Mouse (Mus musculus) C2C12 (cell line): Measurements from ENCODE around the gene Usp13. TPM values are rescaled to one million over a fixed set of nuclear protein-coding genes. Genes with fewer than 3 reads are reported as not detected.

ENCODE experiments used
- H3K27me3 ChIP-seq: one replicate; pipeline ENCODE4 v1.6.1; 2011; ENCODE audit not compliant: control insufficient read depth, insufficient read depth, insufficient read length
- H3K36me3 ChIP-seq: one replicate; pipeline ENCODE4 v1.6.1; 2011; ENCODE audit not compliant: control insufficient read depth, insufficient read depth
- H3K4me3 ChIP-seq: one replicate; pipeline ENCODE4 v1.5.1; 2011; ENCODE audit warnings: mild to moderate bottlenecking, control low read depth; ENCODE audit not compliant: poor library complexity, insufficient read depth, severe bottlenecking
- H3K79me2 ChIP-seq: one replicate; pipeline ENCODE4 v1.6.1; 2011; ENCODE audit not compliant: control insufficient read depth, insufficient read depth
- H3K79me3 ChIP-seq: one replicate; pipeline ENCODE4 v1.6.1; 2011; ENCODE audit warnings: low read depth, control low read depth
- H3ac ChIP-seq: one replicate; pipeline ENCODE3; 2011; ENCODE audit warnings: low read depth; ENCODE audit not compliant: control insufficient read depth, insufficient read length
- CEBPB ChIP-seq: IDR thresholded peaks from one replicate; pipeline ENCODE4 v1.6.1; 2011; ENCODE audit warnings: low read depth, mild to moderate bottlenecking, control low read depth, moderate library complexity
- CTCF ChIP-seq: IDR thresholded peaks from one replicate; pipeline ENCODE4 v1.5.1; 2011; ENCODE audit not compliant: control insufficient read depth, insufficient read depth, insufficient read length
- FOSL1 ChIP-seq: IDR thresholded peaks from one replicate; pipeline ENCODE4 v1.8.0; 2011; ENCODE audit warnings: mild to moderate bottlenecking, low read length; ENCODE audit not compliant: poor library complexity, insufficient read depth, severe bottlenecking
- MAX ChIP-seq: IDR thresholded peaks from one replicate; pipeline ENCODE4 v1.6.1; 2011; ENCODE audit warnings: mild to moderate bottlenecking, control low read depth
- MYOD1 ChIP-seq: IDR thresholded peaks from one replicate; pipeline ENCODE4 v1.6.1; 2011; ENCODE audit warnings: low read depth; ENCODE audit not compliant: control insufficient read depth, insufficient read length
- MYOG ChIP-seq: IDR thresholded peaks from one replicate; pipeline ENCODE4 v1.6.1; 2011; ENCODE audit not compliant: control insufficient read depth, insufficient read length; ENCODE audit errors: extremely low read depth
- USF1 ChIP-seq: IDR thresholded peaks from one replicate; pipeline ENCODE4 v1.6.1; 2011; ENCODE audit warnings: low read depth, mild to moderate bottlenecking, control low read depth, moderate library complexity
- polyA plus RNA-seq: library from polyadenylated mRNA; unstranded; fragments of >200 nt; fragmentation: generic; extraction: Trizol; gene quantifications from one replicate; pipeline ENCODE4 v1.2.1, GENCODE M21; 2012; ENCODE audit warnings: missing spikeins

Gene Usp13
- polyA plus RNA-seq, 1 experiment, result 2.4 TPM

DNA sequence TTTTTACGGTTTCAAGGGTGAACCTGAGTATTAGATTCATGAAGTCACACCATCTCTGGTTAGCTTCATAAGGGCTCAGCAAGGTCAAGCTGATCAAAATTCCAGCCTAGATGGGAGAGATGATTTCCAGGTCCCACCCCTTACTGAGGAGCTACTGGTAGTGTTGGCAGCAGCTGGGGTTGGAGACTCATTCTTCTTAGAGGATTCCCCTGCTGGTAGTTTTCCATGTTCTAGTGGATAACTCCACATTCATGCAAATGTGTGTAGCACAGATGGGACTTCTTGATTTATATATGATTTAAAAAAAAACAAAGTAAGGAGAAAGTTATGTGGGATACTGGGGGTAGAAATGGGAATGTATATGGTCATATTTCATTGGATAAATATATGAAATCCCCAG, 152.9 kb downstream of the Usp13 start:
- Histone ChIP-seq H3K4me3 (no peak overlapping the region), H3K79me3 (no peaks in the 10 kb centered on the region), H3ac (no peak overlapping the region), H3K36me3 (no peaks in the 10 kb centered on the region), H3K27me3 (no peaks in the 10 kb centered on the region), H3K79me2 (no peaks in the 10 kb centered on the region)
- no peak for TF ChIP-seq CTCF
- TF ChIP-seq MYOD1, result no peak
- no peak for TF ChIP-seq USF1
- TF ChIP-seq FOSL1, result no peak
- TF ChIP-seq MAX, result no peak
- no peak for TF ChIP-seq MYOG
- TF ChIP-seq CEBPB, result no peak

DNA sequence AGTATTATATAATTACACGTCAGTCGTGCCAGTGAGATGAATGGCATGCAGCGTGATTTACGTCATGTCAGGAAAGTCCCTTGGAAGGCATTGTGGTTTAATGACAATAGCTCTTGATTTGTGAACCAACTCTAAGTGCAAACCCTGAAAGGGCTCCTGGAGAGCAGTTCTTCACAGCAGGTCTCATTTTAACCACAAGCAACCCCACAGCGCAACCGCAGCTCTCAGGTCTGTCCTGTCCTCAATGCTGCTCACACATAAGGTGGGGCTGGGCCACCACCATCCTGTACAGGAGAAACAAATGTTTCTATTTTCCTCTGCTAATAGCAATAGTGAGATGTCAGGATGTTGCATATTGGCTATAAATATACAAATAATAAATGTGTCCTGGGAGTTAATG, 161.9 kb downstream of the Usp13 start:
- Histone ChIP-seq H3K79me2 (no peaks in the 10 kb centered on the region), H3K4me3 (no peak overlapping the region), H3K36me3 (no peaks in the 10 kb centered on the region), H3K27me3 (no peaks in the 10 kb centered on the region), H3ac (no peak overlapping the region), H3K79me3 (no peaks in the 10 kb centered on the region)
- TF ChIP-seq USF1 (no peak), CTCF (no peak), MYOD1 (no peak), MYOG (no peak), CEBPB (no peak), MAX (no peak)

DNA sequence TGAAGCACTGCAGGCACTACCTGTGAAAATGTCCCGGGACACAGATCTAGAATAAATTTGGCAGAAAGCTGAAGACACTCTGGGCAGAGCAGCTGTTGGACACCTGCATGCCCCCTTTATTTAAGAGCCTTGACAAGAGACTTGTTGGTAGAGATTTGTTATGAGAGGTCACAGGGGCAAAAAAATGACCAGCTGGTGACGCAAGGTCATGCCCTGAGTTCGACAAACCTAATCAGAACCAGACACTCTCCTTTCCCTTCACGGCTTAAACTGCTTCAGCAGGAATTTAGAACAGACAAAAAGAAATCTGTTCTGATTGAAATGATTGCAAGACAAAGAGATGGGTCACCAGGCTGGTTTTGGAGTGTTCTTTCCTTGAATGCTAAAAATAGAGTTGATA, 162.6 kb downstream of the Usp13 start:
- H3ac ChIP-seq, result no peak overlapping the region
- H3K79me2 ChIP-seq, result no peaks in the 10 kb centered on the region
- no peaks in the 10 kb centered on the region for H3K36me3 ChIP-seq
- H3K27me3 ChIP-seq, result no peaks in the 10 kb centered on the region
- no peaks in the 10 kb centered on the region for H3K79me3 ChIP-seq
- no peak overlapping the region for H3K4me3 ChIP-seq
- no peak for TF ChIP-seq USF1
- no peak for TF ChIP-seq MAX
- no peak for TF ChIP-seq CEBPB
- no peak for TF ChIP-seq CTCF
- TF ChIP-seq MYOG, result no peak
- TF ChIP-seq FOSL1, result no peak
- TF ChIP-seq MYOD1, result no peak

DNA sequence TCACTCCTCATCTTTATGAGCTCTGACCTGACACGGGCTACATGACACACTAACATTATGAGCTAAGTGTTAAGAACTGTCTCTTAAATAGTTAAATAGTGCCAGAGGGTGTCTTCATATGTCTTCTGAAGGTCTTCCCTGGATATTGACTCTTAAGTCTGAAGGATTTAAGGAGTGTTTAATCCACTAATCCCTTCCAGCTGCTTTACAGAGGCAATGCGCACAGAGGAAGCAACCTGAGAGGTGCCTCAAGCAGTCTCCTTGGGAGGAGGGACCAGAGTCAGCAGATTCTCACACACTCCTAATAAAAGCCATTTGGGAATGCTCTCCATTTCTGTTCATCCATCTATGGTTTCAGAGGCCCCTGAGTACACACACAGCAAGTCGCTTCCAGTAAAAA, 167.8 kb downstream of the Usp13 start:
- Histone ChIP-seq H3K4me3 (no peak overlapping the region), H3K27me3 (no peaks in the 10 kb centered on the region), H3K79me2 (no peaks in the 10 kb centered on the region), H3K36me3 (no peaks in the 10 kb centered on the region), H3ac (no peak overlapping the region), H3K79me3 (no peaks in the 10 kb centered on the region)
- TF ChIP-seq CEBPB (no peak), MAX (no peak), FOSL1 (no peak), CTCF (no peak), USF1 (no peak), MYOD1 (no peak), MYOG (no peak)

Other genes with a start within 250 kb of the Usp13 start
- 59.0 TPM for gene Gnb4, start 201.0 kb upstream of the Usp13 start, polyA plus RNA-seq
- gene Actl6a, start 111.2 kb upstream of the Usp13 start, polyA plus RNA-seq, result 77.7 TPM
- gene Ndufb5, start 80.6 kb upstream of the Usp13 start, polyA plus RNA-seq, result 137 TPM
- 15.7 TPM for gene Mrpl47, start 79.9 kb upstream of the Usp13 start, polyA plus RNA-seq